In genomic region chr10:30803587-30804253, GRCm38 (mm10) we compare ENCODE assay signal across 8 mouse cellular contexts. TPM values are rescaled to one million over a fixed set of nuclear protein-coding genes. Genes with fewer than 3 reads are reported as not detected.
DNase-seq lines count a peak whose midpoint lies in the region; ATAC-seq and TF ChIP-seq lines count a peak whose summit lies in the region.

No protein-coding gene starts in this region.

- H3K9me3 ChIP-seq in heart, embryonic 12.5 days (replicated peaks): no peaks in the 10 kb centered on the region
- no peaks in the 10 kb centered on the region for H3K9me3 ChIP-seq in forebrain, embryonic 12.5 days

- no peak for TF ChIP-seq CTCF in liver, adult 2 months (IDR thresholded peaks at IDR 0.05; ENCODE audit: low read depth, low read length)
- TF ChIP-seq CTCF in olfactory bulb, adult 2 months (IDR thresholded peaks at IDR 0.05; ENCODE audit: insufficient read depth, low read depth, low read length): no peak

- peaks cover 5% of the 10 kb centered on the region; the same call in 1 of the 2 replicates for H3K4me1 ChIP-seq in heart, embryonic 12.5 days (replicated peaks)
- H3K4me1 ChIP-seq in forebrain, embryonic 12.5 days: no peaks in the 10 kb centered on the region; the same call in 1 of the 2 replicates
- H3K4me1 ChIP-seq in liver, adult 2 months (ENCODE audit: control insufficient read depth, insufficient read depth, low read length): peaks cover 4% of the 10 kb centered on the region; the same call in 1 of the 2 replicates
- no peaks in the 10 kb centered on the region for H3K4me1 ChIP-seq in olfactory bulb, adult 2 months (ENCODE audit: control insufficient read depth, insufficient read depth, low read length)

- ATAC-seq in heart, embryonic 12.5 days (ENCODE audit: insufficient number of reproducible peaks, low FRiP score): no peak
- ATAC-seq in activated CD4-positive, CD25-positive, alpha-beta regulatory T cell, adult 4 months: peak; percentile 1
- peak; percentile 10; the same call in 1 of the 2 replicates for ATAC-seq in forebrain, embryonic 12.5 days (ENCODE audit: low FRiP score)

- DNase-seq in heart, adult 8-10 months (ENCODE audit: low spot score): no peak
- peak; percentile 38 for DNase-seq in 3134 (ENCODE audit: extremely low read depth, insufficient read length, low spot score)
- DNase-seq in liver, adult 2 months (ENCODE audit: extremely low read depth, low read depth, low spot score): no peak
- DNase-seq in gastrocnemius, adult 18-20 months (ENCODE audit: low spot score): no peak

- no peaks in the 10 kb centered on the region for H3K36me3 ChIP-seq in heart, embryonic 12.5 days
- no peaks in the 10 kb centered on the region for H3K36me3 ChIP-seq in forebrain, embryonic 12.5 days (replicated peaks)
- no peaks in the 10 kb centered on the region for H3K36me3 ChIP-seq in liver, adult 2 months (ENCODE audit: control insufficient read depth, insufficient read depth, low read length)

- H3K79me2 ChIP-seq in liver, adult 2 months (ENCODE audit: control insufficient read depth, insufficient read depth, low read length): no peaks in the 10 kb centered on the region

- peak overlapping the region; percentile 62 for H3K4me3 ChIP-seq in heart, embryonic 12.5 days
- peak overlapping the region; percentile 74 for H3K4me3 ChIP-seq in forebrain, embryonic 12.5 days (replicated peaks)
- H3K4me3 ChIP-seq in liver, adult 2 months (ENCODE audit: insufficient read depth, low read depth, low read length): peak overlapping the region; percentile 96
- peak overlapping the region; percentile 97 for H3K4me3 ChIP-seq in olfactory bulb, adult 2 months (ENCODE audit: insufficient read depth, low read depth, low read length)

- H3K27me3 ChIP-seq in heart, embryonic 12.5 days (replicated peaks): no peaks in the 10 kb centered on the region
- H3K27me3 ChIP-seq in forebrain, embryonic 12.5 days: no peaks in the 10 kb centered on the region
- H3K27me3 ChIP-seq in liver, adult 2 months (ENCODE audit: control insufficient read depth, insufficient read depth, low read length): 0 out of 2 replicates have a peak, but pooled peaks cover 2% of the 10 kb centered on the region

- H3K9ac ChIP-seq in heart, embryonic 12.5 days: peak overlapping the region; percentile 72
- H3K9ac ChIP-seq in forebrain, embryonic 12.5 days: peak overlapping the region; percentile 85
- peak overlapping the region; percentile 90 for H3K9ac ChIP-seq in liver, adult 2 months (ENCODE audit: low read depth, low read length)

- H3K27ac ChIP-seq in heart, embryonic 12.5 days (ENCODE audit: poor library complexity, severe bottlenecking): peak overlapping the region; percentile 94
- peak overlapping the region; percentile 97 for H3K27ac ChIP-seq in forebrain, embryonic 12.5 days
- peak overlapping the region; percentile 67 for H3K27ac ChIP-seq in liver, adult 2 months (replicated peaks; ENCODE audit: insufficient read depth, low read depth, low read length)
- peak overlapping the region; percentile 97 for H3K27ac ChIP-seq in olfactory bulb, adult 2 months (ENCODE audit: insufficient read depth, low read depth, low read length)

- peak overlapping the region; percentile 75 for H3K4me2 ChIP-seq in heart, embryonic 12.5 days
- peak overlapping the region; percentile 63 for H3K4me2 ChIP-seq in forebrain, embryonic 12.5 days

- 36% methylated on average over 7 of the region's 7 CpGs for WGBS in heart, embryonic 12.5 days
- 36% methylated on average over 7 of the region's 7 CpGs for WGBS in forebrain, embryonic 12.5 days
- 48% methylated on average over 7 of the region's 7 CpGs for WGBS in liver, adult 2 months
- 24% methylated on average over 7 of the region's 7 CpGs for WGBS in olfactory bulb, adult 2 months

- no peak for TF ChIP-seq POLR2A in liver, adult 2 months (IDR thresholded peaks at IDR 0.05; ENCODE audit: extremely low read depth, insufficient read depth, low read length)
- TF ChIP-seq POLR2A in olfactory bulb, adult 2 months (IDR thresholded peaks at IDR 0.05; ENCODE audit: insufficient read depth, low read depth, low read length): no peak

RNA-seq across cellular contexts. Expression of gene Ncoa7, which starts 0.6 kb away (rescaled TPM):
- 8.7 and 9.1 TPM in 2 replicates for polyA plus RNA-seq in heart, embryonic 12.5 days (2016; fragmentation: Nextera tagmentation; extraction: Ambion mirVana)
- 1 to 10 TPM; 2.6 to 3.6 (median 3.0) TPM for total RNA-seq in heart, adult 8-10 months (2022)
- polyA plus RNA-seq in activated CD4-positive, CD25-positive, alpha-beta regulatory T cell, adult 4 months (2017; shearing (Covaris generic)): 100 to 1,000 TPM; 132 to 145 TPM
- polyA plus RNA-seq in forebrain, embryonic 12.5 days (2016; fragmentation: Nextera tagmentation; extraction: Ambion mirVana): 9.4 and 11.1 TPM in 2 replicates
- 1.5 and 2.1 TPM in 2 replicates for total RNA-seq in liver, adult 2 months (2014; rRNA removed)
- polyA plus RNA-seq in liver, adult 2 months (2012; rRNA removed): 0.27 and 0.32 TPM in 2 replicates
- polyA plus RNA-seq in olfactory bulb, adult 2 months (2012; ENCODE audit: insufficient read depth, insufficient read length, low replicate concordance, missing spikeins): not detected in 2 replicates
- 1 to 10 TPM; 1.2 to 1.6 TPM for total RNA-seq in gastrocnemius, adult 18-20 months (2021)

RNA-seq across cellular contexts. Expression of gene Hey2, which starts 38.9 kb away (rescaled TPM):
- polyA plus RNA-seq in heart, embryonic 12.5 days (2016; fragmentation: Nextera tagmentation; extraction: Ambion mirVana): 47.6 and 53.3 TPM in 2 replicates
- 1 to 10 TPM; 3.9 to 6.8 (median 5.3) TPM for total RNA-seq in heart, adult 8-10 months (2022)
- polyA plus RNA-seq in activated CD4-positive, CD25-positive, alpha-beta regulatory T cell, adult 4 months (2017; shearing (Covaris generic)): not detected
- 5.3 and 5.6 TPM in 2 replicates for polyA plus RNA-seq in forebrain, embryonic 12.5 days (2016; fragmentation: Nextera tagmentation; extraction: Ambion mirVana)
- total RNA-seq in liver, adult 2 months (2014; rRNA removed): 0.18 and 0.40 TPM in 2 replicates
- polyA plus RNA-seq in liver, adult 2 months (2012; rRNA removed): 0.38 and 0.40 TPM in 2 replicates
- polyA plus RNA-seq in olfactory bulb, adult 2 months (2012; ENCODE audit: insufficient read depth, insufficient read length, low replicate concordance, missing spikeins): not detected in 2 replicates
- total RNA-seq in gastrocnemius, adult 18-20 months (2021): under 1 TPM; 0.50 to 0.74 TPM
